Mouse (Mus musculus): ENCODE measurements at regions not wholly inside any gene's neighbourhood (a gene's known extent, or its start where the extent isn't known, plus 50 kb on each side); places are given as distances from the start of the nearest gene placed in this dataset.

DNA sequence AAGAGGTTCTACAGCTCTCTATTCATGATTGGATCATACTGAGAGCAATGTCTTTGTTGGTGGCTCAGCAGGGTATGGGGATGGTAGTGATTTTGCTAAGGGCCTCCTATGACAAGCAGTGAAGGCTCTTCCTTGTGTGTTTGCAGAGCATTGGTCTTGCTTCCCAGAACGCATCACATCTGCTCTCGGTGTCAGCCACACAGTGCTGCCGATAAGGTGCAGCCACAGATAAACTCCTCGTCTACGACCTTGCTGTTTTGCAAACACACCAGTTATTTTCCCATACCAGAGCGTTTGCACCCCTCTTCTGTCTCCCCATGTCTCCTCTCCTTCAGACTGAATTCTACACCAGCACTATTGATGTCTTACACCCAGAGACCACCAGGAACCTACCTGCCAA, 68.4 kb upstream of the Thpo start:
- Histone ChIP-seq H3K4me3 (replicated peaks; ENCODE audit: low read depth, low read length) (no peak overlapping the region), H3K9me3 (ENCODE audit: control insufficient read depth, low read length) (no peaks in the 10 kb centered on the region), H3K27me3 (ENCODE audit: control insufficient read depth, insufficient read depth, low read length) (no peaks in the 10 kb centered on the region), H3K9ac (replicated peaks; ENCODE audit: low read length) (no peak overlapping the region), H3K27ac (replicated peaks; ENCODE audit: low read depth, low read length) (no peak overlapping the region), H3K4me2 (ENCODE audit: low read length) (no peak overlapping the region), H3K36me3 (ENCODE audit: control insufficient read depth, insufficient read depth, low read length) (no peaks in the 10 kb centered on the region), H3K4me1 (ENCODE audit: control insufficient read depth, insufficient read depth, low read length) (0 out of 2 replicates have a peak, but pooled peaks cover 7% of the 10 kb centered on the region)
- WGBS: 90% methylated on average over 6 of the region's 6 CpGs
- DNase-seq (no peak), ATAC-seq (ENCODE audit: low FRiP score, low TSS enrichment) (no peak)

GRCm38 (mm10) chr16:20800038-20800437, 65.7 kb upstream of the Thpo start:
- Histone ChIP-seq H3K9ac (replicated peaks; ENCODE audit: low read length) (no peak overlapping the region), H3K4me2 (ENCODE audit: low read length) (no peak overlapping the region), H3K4me3 (replicated peaks; ENCODE audit: low read depth, low read length) (no peak overlapping the region), H3K27ac (replicated peaks; ENCODE audit: low read depth, low read length) (no peak overlapping the region), H3K9me3 (ENCODE audit: control insufficient read depth, low read length) (no peaks in the 10 kb centered on the region), H3K4me1 (ENCODE audit: control insufficient read depth, insufficient read depth, low read length) (0 out of 2 replicates have a peak, but pooled peaks cover 5% of the 10 kb centered on the region), H3K36me3 (ENCODE audit: control insufficient read depth, insufficient read depth, low read length) (no peaks in the 10 kb centered on the region), H3K27me3 (ENCODE audit: control insufficient read depth, insufficient read depth, low read length) (no peaks in the 10 kb centered on the region)
- DNase-seq (no peak), ATAC-seq (ENCODE audit: low FRiP score, low TSS enrichment) (no peak)
- WGBS: 86% methylated on average over 3 of the region's 3 CpGs

DNA sequence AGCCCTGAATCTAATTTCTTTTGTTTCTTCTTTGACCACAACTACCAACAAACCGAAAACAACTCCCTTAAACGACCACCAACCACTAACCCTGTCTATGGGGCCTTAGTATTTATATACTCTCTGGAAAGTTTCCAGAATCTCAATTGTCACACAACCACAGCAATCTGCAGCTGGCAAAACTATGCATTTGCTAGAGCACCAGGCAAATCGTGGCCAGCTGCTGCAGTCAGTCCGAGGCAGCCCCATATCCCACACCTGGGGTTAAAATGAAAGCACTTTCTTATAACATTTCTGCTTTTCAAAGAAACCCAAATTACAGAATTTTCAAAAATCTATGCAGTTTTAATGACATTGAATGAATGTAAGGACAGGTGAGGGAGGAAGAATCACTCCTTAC, 63.8 kb upstream of the Thpo start:
- Histone ChIP-seq H3K4me3 (replicated peaks; ENCODE audit: low read depth, low read length) (no peak overlapping the region), H3K4me2 (ENCODE audit: low read length) (no peak overlapping the region), H3K9me3 (ENCODE audit: control insufficient read depth, low read length) (no peaks in the 10 kb centered on the region), H3K4me1 (ENCODE audit: control insufficient read depth, insufficient read depth, low read length) (no peaks in the 10 kb centered on the region), H3K27me3 (ENCODE audit: control insufficient read depth, insufficient read depth, low read length) (no peaks in the 10 kb centered on the region), H3K9ac (replicated peaks; ENCODE audit: low read length) (no peak overlapping the region), H3K27ac (replicated peaks; ENCODE audit: low read depth, low read length) (no peak overlapping the region), H3K36me3 (ENCODE audit: control insufficient read depth, insufficient read depth, low read length) (no peaks in the 10 kb centered on the region)
- ATAC-seq (ENCODE audit: low FRiP score, low TSS enrichment) (no peak), DNase-seq (no peak)
- 87% methylated on average over 4 of the region's 4 CpGs for WGBS

GRCm38 (mm10) chr16:20794721-20795120, 60.4 kb upstream of the Thpo start:
- no peak for DNase-seq
- Histone ChIP-seq H3K27me3 (ENCODE audit: control insufficient read depth, insufficient read depth, low read length) (no peaks in the 10 kb centered on the region), H3K27ac (replicated peaks; ENCODE audit: low read depth, low read length) (no peak overlapping the region), H3K4me1 (ENCODE audit: control insufficient read depth, insufficient read depth, low read length) (no peaks in the 10 kb centered on the region), H3K4me3 (replicated peaks; ENCODE audit: low read depth, low read length) (no peak overlapping the region), H3K36me3 (ENCODE audit: control insufficient read depth, insufficient read depth, low read length) (no peaks in the 10 kb centered on the region), H3K4me2 (ENCODE audit: low read length) (no peak overlapping the region), H3K9ac (replicated peaks; ENCODE audit: low read length) (no peak overlapping the region), H3K9me3 (ENCODE audit: control insufficient read depth, low read length) (no peaks in the 10 kb centered on the region)
- ATAC-seq (ENCODE audit: low FRiP score, low TSS enrichment): no peak
- WGBS: 79% methylated on average over 1 of the region's 1 CpGs

All from midbrain, embryonic 14.5 days (tissue).